ENCODE assay signal across 9 mouse cellular contexts in genomic region chr1:157559986-157560385, GRCm38 (mm10).
"Had no signal": no experiment of that assay in that cellular context is flagged by ENCODE, and none has a peak within 500 bp of the region (broad histone marks: within the 10 kb centered on the region; RNA-seq: fewer than 3 reads in every experiment).

No protein-coding gene starts in this region.

- H3K27ac ChIP-seq: kidney, postnatal 0 days; limb, embryonic 12.5 days; liver, embryonic 14.5 days; midbrain, embryonic 13.5 days; neural tube, embryonic 15.5 days; stomach, postnatal 0 days had no signal

- H3K4me3 ChIP-seq: limb, embryonic 12.5 days; midbrain, embryonic 13.5 days; myocyte; neural tube, embryonic 15.5 days had no signal

- H3K27me3 ChIP-seq: midbrain, embryonic 13.5 days; neural tube, embryonic 15.5 days had no signal

- DNase-seq: layer of hippocampus, adult 9-11 months; liver had no signal
